Mouse (Mus musculus) 3134 (cell line): ENCODE data around the gene Ift122.

Experiments used
- DNase-seq: peaks from one replicate; pipeline ENCODE4 v3.0.0-alpha.2; 2011; ENCODE audit warnings: low spot score; ENCODE audit not compliant: insufficient read length; ENCODE audit errors: extremely low read depth

The Ift122 gene

DNA sequence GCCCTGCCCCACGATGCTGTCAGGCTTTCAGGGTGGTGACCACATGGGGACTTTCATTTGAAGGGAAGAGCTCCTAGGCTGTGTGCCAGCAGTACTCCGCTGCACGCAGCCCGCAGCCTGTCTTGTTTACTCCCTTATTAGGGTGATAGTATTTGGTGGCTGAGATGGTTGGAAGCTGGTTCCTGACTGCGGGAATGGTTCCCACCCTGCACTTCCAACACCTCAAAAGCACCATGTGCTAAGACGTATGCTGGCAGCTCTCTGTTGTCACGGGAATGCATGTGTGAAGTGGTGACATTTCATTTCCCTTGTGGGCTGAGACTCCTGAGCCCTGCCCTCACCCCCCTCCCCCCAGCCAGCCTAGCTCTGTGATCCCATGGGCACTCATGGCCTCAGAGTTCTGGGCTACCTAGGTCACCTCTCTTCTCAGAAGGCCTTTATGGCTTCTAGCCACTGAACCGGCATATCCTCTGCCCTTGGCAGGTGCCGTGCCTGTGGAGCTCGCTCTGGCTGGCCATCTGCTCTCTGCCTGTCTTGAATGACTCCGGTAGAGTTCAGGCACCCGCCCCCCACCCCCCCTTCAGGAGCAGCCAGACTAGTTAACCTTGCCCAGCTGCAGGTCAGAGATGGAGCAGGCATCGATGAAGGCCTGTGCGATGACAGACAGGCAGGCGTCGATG lies 103.8 kb downstream of the Ift122 start:
- no peak for DNase-seq

DNA sequence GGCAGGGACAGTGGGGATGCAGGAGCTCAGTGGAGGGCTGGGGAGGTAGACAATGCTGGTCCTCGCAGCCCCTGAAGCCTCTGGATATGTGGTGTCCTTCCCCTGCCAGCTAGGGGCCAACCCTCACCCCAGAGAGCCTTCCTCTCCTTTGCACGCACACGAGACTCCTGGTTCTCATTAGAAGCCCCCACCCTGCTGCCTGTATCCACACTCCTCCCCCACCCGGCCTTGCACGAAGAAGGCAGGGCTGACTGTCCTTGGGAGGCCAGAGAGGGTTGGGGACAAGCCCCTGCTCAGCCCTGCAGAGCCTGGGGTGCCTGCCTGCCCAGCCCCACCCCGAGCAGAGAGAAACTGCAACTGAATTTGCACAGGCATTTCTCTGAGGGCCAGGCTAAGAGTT lies 104.4 kb downstream of the Ift122 start:
- DNase-seq = no peak

- DNase-seq = no peak
Measured at GRCm38 (mm10) chr6:115958445-115958844, 105.2 kb downstream of the Ift122 start.

DNA sequence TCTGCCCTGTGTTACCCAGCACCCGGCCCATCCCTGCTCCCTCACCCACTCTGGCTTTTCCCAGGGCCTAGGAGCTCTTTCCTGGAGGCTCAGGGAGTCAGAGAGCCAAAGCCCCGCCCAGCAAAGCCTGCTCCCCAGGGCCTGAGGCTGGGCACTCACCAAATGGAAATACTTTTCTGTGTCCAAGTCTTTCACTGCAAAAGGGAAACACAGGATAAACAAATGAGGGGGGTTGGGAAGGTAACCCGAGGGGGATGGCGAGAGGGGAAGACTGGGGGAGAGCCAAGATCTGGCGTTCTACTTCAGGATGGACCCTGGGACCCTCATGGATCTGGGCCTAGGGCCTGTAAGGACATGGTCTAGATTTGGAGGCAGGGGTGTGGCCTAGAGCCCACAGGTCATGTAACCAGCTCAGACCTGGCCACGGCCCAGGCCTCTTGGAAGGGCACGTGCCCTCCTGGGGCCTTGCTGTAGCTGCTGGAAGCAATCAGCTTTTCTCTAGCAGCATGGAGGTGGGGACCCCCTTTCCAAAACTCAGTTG lies 106.0 kb downstream of the Ift122 start:
- DNase-seq = no peak

- DNase-seq = no peak
Measured at GRCm38 (mm10) chr6:115960322-115960721, 107.1 kb downstream of the Ift122 start.

GRCm38 (mm10) chr6:115961743-115962142 lies 108.5 kb downstream of the Ift122 start:
- DNase-seq = no peak

DNA sequence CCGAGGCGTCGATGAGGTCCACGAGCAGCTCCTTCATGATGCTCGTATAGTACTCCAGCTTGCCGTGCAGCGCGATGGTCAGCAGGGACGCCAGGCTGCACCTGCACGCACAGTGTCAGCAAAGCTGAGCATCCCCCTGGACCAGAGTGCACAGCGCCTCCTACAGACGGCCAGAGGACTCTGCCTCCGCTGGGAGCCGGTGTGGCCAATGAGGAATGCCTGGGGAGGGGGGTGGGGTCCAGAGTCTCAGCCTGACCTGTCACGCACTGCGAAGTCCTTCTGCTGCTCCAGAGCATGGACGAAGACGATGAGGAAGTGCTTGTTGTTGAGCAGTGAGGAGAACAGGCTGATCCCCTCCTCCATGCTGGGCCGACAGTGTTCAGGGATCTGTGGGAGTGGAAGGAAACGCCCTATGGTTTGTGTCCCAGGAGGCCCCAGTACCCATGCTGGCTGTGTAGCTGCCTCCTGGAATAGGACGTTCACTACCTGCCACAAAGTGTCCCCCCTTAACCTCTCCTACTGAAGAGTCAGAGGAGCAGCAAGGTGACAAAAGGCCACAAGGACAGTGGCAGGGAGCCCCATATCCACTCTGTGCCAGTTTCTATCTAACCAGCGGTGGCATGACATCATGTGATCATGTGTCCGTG lies 109.3 kb downstream of the Ift122 start:
- DNase-seq = no peak

DNA sequence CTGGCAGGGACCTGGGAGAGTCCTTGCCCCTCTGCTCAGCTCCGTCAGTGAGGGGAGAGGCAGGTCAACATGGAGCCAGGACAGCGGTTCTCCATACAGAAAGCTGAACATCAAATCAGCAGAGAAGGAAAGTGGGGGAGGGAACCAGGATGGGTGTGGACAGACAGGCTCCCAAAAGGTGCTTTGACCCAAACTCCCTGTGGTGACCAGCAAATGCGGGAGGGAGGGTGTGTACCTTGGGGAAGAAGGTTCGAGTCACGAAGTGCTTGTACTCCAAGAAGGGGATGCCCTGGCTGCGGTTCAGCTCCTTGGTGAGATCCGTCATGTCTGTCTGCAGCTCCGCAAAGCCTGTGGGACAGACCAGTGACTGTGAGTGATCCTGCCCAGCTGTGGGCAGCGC lies 110.4 kb downstream of the Ift122 start:
- DNase-seq = no peak

- no peak for DNase-seq
Measured at GRCm38 (mm10) chr6:115966227-115966966, 113.1 kb downstream of the Ift122 start.

DNA sequence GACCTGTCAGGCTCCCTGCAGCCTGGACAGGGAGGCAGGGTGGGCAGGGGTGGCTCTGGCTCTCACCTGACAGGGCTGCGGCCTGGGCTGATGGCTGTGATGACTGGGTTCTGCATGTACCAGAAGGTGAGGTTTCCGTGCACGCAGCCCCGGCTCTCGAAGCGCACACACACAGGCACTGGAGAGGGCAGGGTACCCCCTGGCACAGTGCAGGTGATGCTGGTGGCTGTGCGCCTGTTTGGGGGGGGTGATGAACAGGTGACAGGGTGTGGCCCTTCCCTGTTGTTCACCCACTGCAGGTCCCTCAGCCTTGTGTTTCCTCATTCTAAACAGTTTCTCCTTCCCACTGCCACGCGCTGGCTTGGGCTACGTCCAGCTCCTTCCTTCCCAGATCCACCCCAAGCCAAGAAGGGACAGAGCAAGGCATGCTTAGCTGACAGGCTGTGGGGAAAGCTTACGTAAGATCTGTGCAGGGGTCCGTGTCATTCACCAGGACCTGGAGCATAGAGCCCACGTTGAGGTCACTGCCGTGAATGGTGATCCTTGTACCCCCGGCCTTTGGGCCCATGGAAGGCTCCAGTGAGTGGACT lies 114.1 kb downstream of the Ift122 start:
- no peak for DNase-seq

DNA sequence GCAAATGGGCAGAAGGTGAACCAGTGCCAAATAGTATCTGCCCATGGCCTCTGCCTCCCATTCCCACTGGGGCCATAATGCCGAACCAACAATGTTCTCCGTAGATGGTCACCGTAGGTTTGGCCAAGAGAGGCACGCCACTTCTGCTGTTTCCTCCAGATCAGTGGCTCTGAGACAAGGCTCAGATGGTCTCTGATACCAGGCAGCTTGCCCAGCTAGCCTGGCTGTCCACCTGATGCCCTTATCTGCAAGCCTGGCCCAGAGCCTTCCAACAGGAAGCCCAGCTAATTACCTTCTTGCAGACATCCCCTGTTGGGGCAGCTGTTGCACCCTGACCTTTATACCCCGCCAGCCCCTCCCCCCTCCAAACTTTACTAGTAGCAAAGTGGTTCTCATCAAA lies 114.8 kb downstream of the Ift122 start:
- no peak for DNase-seq

- no peak for DNase-seq
Measured at GRCm38 (mm10) chr6:115968700-115969099, 115.4 kb downstream of the Ift122 start.

DNA sequence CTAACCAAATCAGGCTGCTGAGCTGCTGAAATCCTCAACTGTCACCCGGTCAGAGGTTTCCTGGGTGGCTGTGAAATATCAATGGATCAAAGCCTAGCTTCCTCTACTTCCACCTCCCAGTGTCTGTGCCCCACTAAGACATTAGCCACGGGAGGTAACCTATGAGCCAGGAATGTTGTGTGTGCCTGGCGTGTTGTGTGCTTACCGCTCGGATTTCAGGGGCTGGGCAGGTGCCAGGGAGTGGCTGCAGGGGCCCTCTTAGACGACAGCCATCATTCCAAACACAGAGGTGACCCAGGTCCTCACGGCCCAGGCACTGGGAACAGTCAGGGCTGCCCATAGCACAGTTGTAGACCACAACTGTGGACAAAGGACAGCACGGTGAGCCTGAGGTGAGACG lies 115.8 kb downstream of the Ift122 start:
- DNase-seq = no peak

- DNase-seq = no peak
Measured at GRCm38 (mm10) chr6:115969952-115970351, 116.7 kb downstream of the Ift122 start.

GRCm38 (mm10) chr6:115971273-115972060 lies 118.2 kb downstream of the Ift122 start:
- no peak for DNase-seq

- DNase-seq = no peak
Measured at GRCm38 (mm10) chr6:115972083-115972764, 119.0 kb downstream of the Ift122 start.

DNA sequence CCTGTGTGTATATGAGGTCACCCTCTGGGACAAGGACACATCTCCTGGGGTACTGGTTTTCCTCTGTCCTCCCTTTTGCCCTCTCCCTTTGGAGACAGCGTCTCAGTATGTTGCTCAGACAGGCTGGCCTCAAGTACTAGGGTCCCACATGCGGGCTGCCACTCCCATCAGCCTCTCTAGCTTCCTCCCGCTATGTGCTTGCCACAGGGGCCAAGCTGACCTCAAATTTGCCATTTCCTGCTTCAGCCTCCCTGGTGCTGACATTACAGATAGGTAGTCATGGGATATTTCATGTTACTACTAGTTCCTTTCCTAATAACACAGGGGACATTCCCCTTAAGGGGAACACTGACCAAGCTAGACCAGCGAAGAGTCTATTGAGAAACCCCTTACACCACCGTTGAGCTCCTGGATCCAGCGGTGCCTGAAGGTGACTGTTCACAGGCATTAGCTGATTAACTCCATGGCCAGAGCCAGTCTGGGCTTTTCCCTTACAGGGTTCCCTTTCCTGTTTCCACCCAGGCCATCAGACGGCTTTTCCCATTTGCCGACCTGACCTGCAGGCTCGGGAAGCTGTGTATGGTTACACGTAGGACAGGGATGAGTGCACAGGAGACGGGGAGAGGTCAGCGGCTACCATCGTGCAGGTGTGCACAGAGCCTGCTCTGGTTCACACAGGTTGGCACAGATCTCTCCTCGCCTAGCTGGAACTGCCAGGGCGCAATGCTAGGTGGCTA lies 120.0 kb downstream of the Ift122 start:
- no peak for DNase-seq

DNA sequence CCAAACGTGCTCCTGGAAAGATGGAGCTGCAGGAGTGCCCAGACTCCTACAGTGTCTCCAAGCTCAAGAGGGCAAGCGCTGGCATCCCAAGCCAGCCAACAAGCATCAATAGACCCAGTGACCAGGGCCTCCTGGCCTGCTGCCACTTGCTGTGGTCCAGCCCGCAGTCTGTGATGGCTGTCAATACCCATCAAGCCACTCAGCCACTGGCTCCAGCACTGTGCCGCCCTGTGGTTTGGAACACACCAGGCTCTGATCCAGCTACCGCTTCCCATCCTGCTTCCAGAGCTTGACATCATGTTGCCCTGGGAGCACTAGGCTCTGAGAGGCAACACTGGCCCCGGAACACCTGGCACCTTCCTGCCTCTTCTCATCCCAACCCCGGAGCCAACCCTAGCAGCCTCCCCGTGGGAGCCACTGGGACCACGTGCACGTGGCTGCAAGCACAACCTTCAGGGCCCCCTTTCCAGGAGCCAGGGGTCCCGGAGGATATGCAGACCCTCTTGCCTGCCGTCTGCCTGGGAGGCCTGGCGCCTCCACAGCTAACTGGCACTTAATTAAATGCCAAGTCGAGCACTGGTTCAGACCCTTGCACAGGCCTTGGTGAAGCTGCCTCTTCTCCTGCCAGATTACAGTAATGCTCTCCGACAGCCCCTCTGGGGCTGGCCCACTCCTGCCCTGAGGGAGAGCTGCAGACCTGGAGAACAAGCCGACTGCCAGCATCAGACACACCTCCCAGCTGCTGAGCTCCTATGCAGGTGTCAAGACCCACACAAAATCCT lies 120.8 kb downstream of the Ift122 start:
- peak; percentile 92 for DNase-seq
